Comparison of ENCODE assay signal across 9 mouse cellular contexts in genomic region chrX:48146262-48146661, GRCm38 (mm10). TPM values are rescaled to one million over a fixed set of nuclear protein-coding genes. Genes with fewer than 3 reads are reported as not detected.
DNase-seq lines count a peak whose midpoint lies in the region; ATAC-seq lines count a peak whose summit lies in the region.
"Had no signal": no experiment of that assay in that cellular context is flagged by ENCODE, and none has a peak within 500 bp of the region (broad histone marks: within the 10 kb centered on the region; RNA-seq: fewer than 3 reads in every experiment).

Gene Sash3 (plus strand): TSS chrX:48146436.

- H3K27me3 ChIP-seq in liver, embryonic 16.5 days (ENCODE audit: control insufficient read depth, insufficient read depth, low read depth, low read length): no peaks in the 10 kb centered on the region
- H3K27me3 ChIP-seq: hindbrain, embryonic 15.5 days; limb, embryonic 12.5 days had no signal

- H3K27ac ChIP-seq in liver, embryonic 16.5 days (ENCODE audit: low read length): no peak within 1 kb of the TSS
- H3K27ac ChIP-seq: hindbrain, embryonic 15.5 days; limb, embryonic 12.5 days had no signal

- 40% methylated on average over 4 of the region's 4 CpGs for WGBS in liver, embryonic 16.5 days (ENCODE audit: insufficient replicate concordance)

- peak within 1 kb of the TSS; percentile 27 for H3K4me3 ChIP-seq in liver, embryonic 16.5 days (ENCODE audit: low read depth, low read length)
- H3K4me3 ChIP-seq: hindbrain, embryonic 15.5 days; limb, embryonic 12.5 days had no signal

- peaks cover 6% of the 10 kb centered on the region for H3K4me1 ChIP-seq in liver, embryonic 16.5 days (ENCODE audit: control insufficient read depth, low read depth, low read length)
- H3K4me1 ChIP-seq: hindbrain, embryonic 15.5 days; limb, embryonic 12.5 days had no signal

- H3K36me3 ChIP-seq in liver, embryonic 16.5 days (ENCODE audit: control insufficient read depth, insufficient read depth): no peaks in the 10 kb centered on the region
- H3K36me3 ChIP-seq: hindbrain, embryonic 15.5 days; limb, embryonic 12.5 days had no signal

- H3K9me3 ChIP-seq in liver, embryonic 16.5 days (replicated peaks; ENCODE audit: control insufficient read depth, low read length): no peaks in the 10 kb centered on the region
- H3K9me3 ChIP-seq: hindbrain, embryonic 15.5 days; limb, embryonic 12.5 days had no signal

- peak within 1 kb of the TSS; percentile 39; the same call in 1 of the 2 replicates for H3K9ac ChIP-seq in liver, embryonic 16.5 days (ENCODE audit: low read depth, low read length)
- H3K9ac ChIP-seq: hindbrain, embryonic 15.5 days; limb, embryonic 12.5 days had no signal

- ATAC-seq in activated CD4-positive, CD25-positive, alpha-beta regulatory T cell, adult 4 months: peak; percentile 40
- peak; percentile 33; the same call in 1 of the 2 replicates for ATAC-seq in liver, embryonic 16.5 days (ENCODE audit: low read depth)

- peak; percentile 84 for DNase-seq in CD4-positive, CD25-positive, alpha-beta regulatory T cell, adult 2 months (ENCODE audit: low read depth, low spot score)
- DNase-seq in spleen, adult 18-20 months: peak; percentile 64 to 67
- no peak for DNase-seq in left cerebral cortex, adult 9 months (ENCODE audit: low spot score in 2 of 2)
- DNase-seq in Muller cell, postnatal 12 days (ENCODE audit: inconsistent ontology term): no peak
- DNase-seq in adrenal gland, postnatal 25 days: no peak

- H3K4me2 ChIP-seq in liver, embryonic 16.5 days (ENCODE audit: low read depth, low read length): peak within 1 kb of the TSS; percentile 13; the same call in 1 of the 2 replicates
- H3K4me2 ChIP-seq: hindbrain, embryonic 15.5 days; limb, embryonic 12.5 days had no signal

RNA-seq across cellular contexts. Expression of gene Sash3, which starts in this region (rescaled TPM):
- 100 to 1,000 TPM; 305 to 323 TPM for polyA plus RNA-seq in activated CD4-positive, CD25-positive, alpha-beta regulatory T cell, adult 4 months (2017; shearing (Covaris generic))
- 9.6 and 9.7 TPM in 2 replicates for polyA plus RNA-seq in liver, embryonic 16.5 days (2015; fragmentation: Nextera tagmentation; extraction: Ambion mirVana)
- total RNA-seq in adrenal gland, postnatal 25 days (2021): 0.43 and 0.82 TPM in 2 replicates

Comparison
In these comparisons a context has a peak if more than half of its experiments do, and no peak if none do; other contexts are left out.
1. RNA of gene Sash3 (polyA plus RNA-seq): 305 to 323 TPM in activated CD4-positive, CD25-positive, alpha-beta regulatory T cell, adult 4 months; 9.6 to 9.7 TPM in liver, embryonic 16.5 days; every median in the first group is over 10 times any median in the second.
2. DNase-seq: peak in CD4-positive, CD25-positive, alpha-beta regulatory T cell, adult 2 months (single experiment) and spleen, adult 18-20 months (2 of 2); none in left cerebral cortex, adult 9 months (0 of 2), Muller cell, postnatal 12 days (single experiment) and adrenal gland, postnatal 25 days (single experiment).